Mouse (Mus musculus) limb, embryonic 14.5 days (tissue): ENCODE data around the gene Ddx60. TPM values are rescaled to one million over a fixed set of nuclear protein-coding genes. Genes with fewer than 3 reads are reported as not detected.

Source experiments
- ATAC-seq: fragments of 200-750 bp; cut with Nextera tagmentation; 2 replicates; pipeline ENCODE4 v1.8.0; 2017; ENCODE audit warnings: low read depth, moderate number of reproducible peaks, moderate TSS enrichment; ENCODE audit not compliant: low FRiP score
- DNase-seq: peaks from one replicate; pipeline ENCODE4 v3.0.0-alpha.2; 2015; ENCODE audit warnings: low spot score
- H3K27ac ChIP-seq: fragments of 300-500 bp; sonication (generic); replicated peaks from 2 replicates; pipeline ENCODE4 v1.5.1; 2014; ENCODE audit warnings: low read depth, mild to moderate bottlenecking, low read length, moderate library complexity, mixed read lengths
- H3K27me3 ChIP-seq: fragments of 300-500 bp; sonication (generic); 2 replicates; pipeline ENCODE4 v1.6.1; 2014; ENCODE audit warnings: low read length, mixed read lengths; ENCODE audit not compliant: control insufficient read depth, insufficient read depth
- H3K36me3 ChIP-seq: fragments of 300-500 bp; sonication (generic); 2 replicates; pipeline ENCODE4 v1.6.1; 2014; ENCODE audit warnings: mild to moderate bottlenecking, low read length, moderate library complexity, mixed read lengths; ENCODE audit not compliant: control insufficient read depth, insufficient read depth
- H3K4me1 ChIP-seq: fragments of 300-500 bp; sonication (generic); 2 replicates; pipeline ENCODE4 v1.6.1; 2014; ENCODE audit warnings: antibody characterized with exemption, low read length, mixed read lengths; ENCODE audit not compliant: control insufficient read depth, insufficient read depth
- H3K4me2 ChIP-seq: fragments of 300-500 bp; sonication (generic); replicated peaks from 2 replicates; pipeline ENCODE4 v1.6.1; 2014; ENCODE audit warnings: low read depth, mild to moderate bottlenecking, low read length, moderate library complexity; ENCODE audit not compliant: severe bottlenecking
- H3K4me3 ChIP-seq: fragments of 300-500 bp; sonication (generic); replicated peaks from 2 replicates; pipeline ENCODE4 v1.5.1; 2014; ENCODE audit warnings: low read length
- H3K9ac ChIP-seq: fragments of 300-500 bp; sonication (generic); 2 replicates; pipeline ENCODE4 v1.6.1; 2014; ENCODE audit warnings: mild to moderate bottlenecking, low read depth, low read length, moderate library complexity; ENCODE audit not compliant: severe bottlenecking
- H3K9me3 ChIP-seq: fragments of 300-500 bp; sonication (generic); 2 replicates; pipeline ENCODE4 v1.6.1; 2016; ENCODE audit warnings: low read length; ENCODE audit not compliant: control insufficient read depth
- POLR2A ChIP-seq: fragments of 200-500 bp; IDR thresholded peaks from 2 replicates; pipeline ENCODE4 v1.8.0; 2012; ENCODE audit warnings: inconsistent platforms, mild to moderate bottlenecking, moderate library complexity, borderline replicate concordance; ENCODE audit not compliant: insufficient read depth, insufficient read length; ENCODE audit errors: extremely low read depth
- WGBS: fragments of 180-500 bp; shearing (Covaris S2); extraction: QIAGEN DNeasy Blood & Tissue Kit; methylation state at CpG from one replicate; pipeline ENCODE4 v1.1.7; 2014; 5-methylcytosine and 5-hydroxymethylcytosine counted together
- polyA plus RNA-seq, 2 experiments: library from polyadenylated mRNA; depleted of rRNA in 1 of 2; stranded (reverse) in 1 of 2; unstranded in 1 of 2; fragments of >200 nt; fragmentation: Nextera tagmentation in 1 of 2; extraction: Ambion mirVana in 1 of 2; gene quantifications; 2 replicates each; pipeline versions ENCODE4 v1.2.1 to v1.2.3; 2012 to 2014

The Ddx60 gene
- polyA plus RNA-seq, 2 experiments: 0.24 to 0.51 TPM

DNA sequence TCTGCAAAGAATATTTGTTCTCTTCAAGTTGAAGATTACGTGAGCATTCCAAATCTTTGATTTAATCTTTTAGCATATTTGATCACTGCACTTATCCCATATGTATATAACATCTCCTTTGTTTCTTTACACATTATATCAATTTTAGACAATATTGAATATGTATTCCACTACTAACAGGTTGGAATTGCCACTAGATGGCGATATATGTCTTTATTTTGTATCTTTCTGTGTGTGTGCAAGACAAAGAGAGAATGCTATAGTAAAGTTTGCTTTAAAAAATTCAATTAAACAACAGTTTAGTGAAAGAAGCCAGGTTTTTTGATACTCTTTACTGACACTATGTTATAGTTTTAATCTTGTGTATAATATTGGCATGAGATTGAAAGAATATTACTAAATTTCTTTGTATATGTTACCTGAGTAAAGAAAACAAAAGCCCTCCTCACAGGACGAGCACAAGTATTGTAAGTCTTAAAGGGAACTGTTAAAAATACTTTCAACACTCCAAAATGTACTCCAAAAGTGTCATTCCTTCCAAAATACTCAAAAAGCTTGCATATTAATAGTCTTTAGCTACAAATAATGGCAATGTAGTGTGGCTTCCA lies 152.4 kb downstream of the Ddx60 start:
- Histone ChIP-seq H3K4me3 (no peak overlapping the region), H3K4me1 (no peaks in the 10 kb centered on the region), H3K9ac (no peak overlapping the region), H3K27ac (no peak overlapping the region), H3K9me3 (no peaks in the 10 kb centered on the region), H3K4me2 (no peak overlapping the region), H3K27me3 (no peaks in the 10 kb centered on the region), H3K36me3 (no peaks in the 10 kb centered on the region)
- no peak for TF ChIP-seq POLR2A
- DNase-seq: peak; percentile 89
- ATAC-seq: peak; percentile 44; the same call in 1 of the 2 replicates
- 46% methylated on average over 3 of the region's 3 CpGs for WGBS

DNA sequence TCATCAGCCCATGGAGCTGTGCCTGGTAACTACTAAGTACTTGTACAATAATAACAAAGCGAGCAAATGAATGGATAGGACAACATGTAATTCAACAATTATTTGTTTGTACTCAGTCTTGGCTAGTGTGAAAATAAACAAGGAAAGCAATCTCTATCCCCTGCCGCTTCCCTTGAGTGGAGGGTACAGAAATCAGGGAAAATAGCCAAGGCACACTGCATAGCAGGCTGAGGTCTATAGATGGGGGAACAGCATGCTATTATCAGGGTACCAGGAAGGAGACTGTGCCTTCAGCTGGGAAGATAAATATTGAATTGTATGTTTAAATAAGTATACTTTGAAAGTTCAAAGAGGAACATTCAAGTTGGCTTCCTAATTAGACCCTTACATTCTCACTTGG lies 153.9 kb downstream of the Ddx60 start:
- no peak for TF ChIP-seq POLR2A
- Histone ChIP-seq H3K27ac (no peak overlapping the region), H3K27me3 (no peaks in the 10 kb centered on the region), H3K36me3 (no peaks in the 10 kb centered on the region), H3K4me2 (no peak overlapping the region), H3K9me3 (no peaks in the 10 kb centered on the region), H3K4me1 (no peaks in the 10 kb centered on the region), H3K9ac (no peak overlapping the region), H3K4me3 (no peak overlapping the region)
- ATAC-seq (no peak), DNase-seq (no peak)
- WGBS: 86% methylated on average over 2 of the region's 2 CpGs

Other genes starting within 250 kb of the Ddx60 start
- gene Palld, start 25.4 kb upstream of the Ddx60 start, polyA plus RNA-seq (2012; rRNA removed): 61.4 and 62.4 TPM in 2 replicates
- gene Palld, start 25.4 kb upstream of the Ddx60 start, polyA plus RNA-seq (2014; fragmentation: Nextera tagmentation; extraction: Ambion mirVana): 99.0 and 111 TPM in 2 replicates
- 0.05 TPM in 1 of 2 replicates, not detected in the other for gene Anxa10, start 195.1 kb downstream of the Ddx60 start, polyA plus RNA-seq (2012; rRNA removed)
- not detected in 2 replicates for gene Anxa10, start 195.1 kb downstream of the Ddx60 start, polyA plus RNA-seq (2014; fragmentation: Nextera tagmentation; extraction: Ambion mirVana)